Mouse (Mus musculus) G1E-ER4 (cell line): ENCODE data around the gene Rps11. TPM values are rescaled to one million over a fixed set of nuclear protein-coding genes. Genes with fewer than 3 reads are reported as not detected.

Source experiments
- GATA1 ChIP-seq: IDR thresholded peaks from one replicate; pipeline ENCODE4 v1.8.0; 2012; ENCODE audit warnings: low read length, inconsistent platforms
- polyA plus RNA-seq: library from polyadenylated mRNA; stranded (reverse); fragments of >175 nt; gene quantifications from 2 replicates; pipeline ENCODE4 v1.2.3, GENCODE M21; 2012

The Rps11 gene
- polyA plus RNA-seq, 1 experiment, result 236 TPM

GRCm38 (mm10) chr7:45086084-45086483 lies 38.2 kb downstream of the Rps11 start:
- TF ChIP-seq GATA1, result no peak

GRCm38 (mm10) chr7:45083300-45083890 lies 40.8 kb downstream of the Rps11 start:
- TF ChIP-seq GATA1, result no peak

- no peak for TF ChIP-seq GATA1
Measured at GRCm38 (mm10) chr7:45082401-45083299, 41.6 kb downstream of the Rps11 start.

GRCm38 (mm10) chr7:45081016-45081415 lies 43.2 kb downstream of the Rps11 start:
- no peak for TF ChIP-seq GATA1

GRCm38 (mm10) chr7:45079856-45080255 lies 44.4 kb downstream of the Rps11 start:
- no peak for TF ChIP-seq GATA1

GRCm38 (mm10) chr7:45078513-45078912 lies 45.7 kb downstream of the Rps11 start:
- TF ChIP-seq GATA1, result no peak

- TF ChIP-seq GATA1, result no peak
Measured at GRCm38 (mm10) chr7:45077829-45078228, 46.4 kb downstream of the Rps11 start.

- no peak for TF ChIP-seq GATA1
Measured at GRCm38 (mm10) chr7:45077322-45077721, 46.9 kb downstream of the Rps11 start.

GRCm38 (mm10) chr7:45076501-45076900 lies 47.7 kb downstream of the Rps11 start:
- TF ChIP-seq GATA1, result no peak

GRCm38 (mm10) chr7:45075405-45075804 lies 48.8 kb downstream of the Rps11 start:
- TF ChIP-seq GATA1, result no peak

GRCm38 (mm10) chr7:45073949-45074348 lies 50.3 kb downstream of the Rps11 start:
- no peak for TF ChIP-seq GATA1

GRCm38 (mm10) chr7:45073171-45073707 lies 51.0 kb downstream of the Rps11 start:
- TF ChIP-seq GATA1, result no peak

Other genes starting within 250 kb of the Rps11 start
- 568 and 719 TPM in 2 replicates for gene Med25, start 231.7 kb downstream of the Rps11 start, polyA plus RNA-seq
- 67.3 and 78.5 TPM in 2 replicates for gene Fuz, start 228.4 kb downstream of the Rps11 start, polyA plus RNA-seq
- gene Ap2a1, start 194.9 kb downstream of the Rps11 start, polyA plus RNA-seq, result 254 and 278 TPM in 2 replicates
- gene Tsks, start 181.2 kb downstream of the Rps11 start, polyA plus RNA-seq, result 0.16 TPM in 1 of 2 replicates, not detected in the other
- gene Cpt1c, start 149.6 kb downstream of the Rps11 start, polyA plus RNA-seq, result 1.2 and 1.9 TPM in 2 replicates
- 142 and 234 TPM in 2 replicates for gene Prmt1, start 137.9 kb downstream of the Rps11 start, polyA plus RNA-seq
- gene Irf3, start 126.8 kb downstream of the Rps11 start, polyA plus RNA-seq, result 110 and 153 TPM in 2 replicates
- gene Bcl2l12, start 125.7 kb downstream of the Rps11 start, polyA plus RNA-seq, result 195 and 211 TPM in 2 replicates
- 347 and 406 TPM in 2 replicates for gene Scaf1, start 108.1 kb downstream of the Rps11 start, polyA plus RNA-seq
- gene Rras, start 106.5 kb downstream of the Rps11 start, polyA plus RNA-seq, result 7.8 and 9.1 TPM in 2 replicates
- gene Prr12, start 71.6 kb downstream of the Rps11 start, polyA plus RNA-seq, result 123 and 149 TPM in 2 replicates
- gene Nosip, start 62.0 kb downstream of the Rps11 start, polyA plus RNA-seq, result 160 and 205 TPM in 2 replicates
- 28.0 and 34.7 TPM in 2 replicates for gene Prrg2, start 61.8 kb downstream of the Rps11 start, polyA plus RNA-seq
- gene Rcn3, start 32.2 kb downstream of the Rps11 start, polyA plus RNA-seq, result 1.2 and 1.8 TPM in 2 replicates
- gene Fcgrt, start 20.6 kb downstream of the Rps11 start, polyA plus RNA-seq, result 0.04 TPM in 1 of 2 replicates, not detected in the other
- 9,046 and 9,149 TPM in 2 replicates for gene Rpl13a, start 4.3 kb upstream of the Rps11 start, polyA plus RNA-seq
- gene Gm45713, start 11.8 kb upstream of the Rps11 start, polyA plus RNA-seq, result 1.5 and 3.9 TPM in 2 replicates
- 47.6 and 56.0 TPM in 2 replicates for gene Flt3l, start 12.0 kb upstream of the Rps11 start, polyA plus RNA-seq
- gene Pih1d1, start 29.9 kb upstream of the Rps11 start, polyA plus RNA-seq, result 93.6 and 96.2 TPM in 2 replicates
- 150 and 154 TPM in 2 replicates for gene Aldh16a1, start 30.1 kb upstream of the Rps11 start, polyA plus RNA-seq
- 0.06 and 0.09 TPM in 2 replicates for gene Slc17a7, start 39.5 kb upstream of the Rps11 start, polyA plus RNA-seq
- gene Gfy, start 55.1 kb upstream of the Rps11 start, polyA plus RNA-seq, result not detected in 2 replicates
- not detected in 2 replicates for gene Pth2, start 56.6 kb upstream of the Rps11 start, polyA plus RNA-seq
- not detected in 2 replicates for gene Ccdc155, start 80.5 kb upstream of the Rps11 start, polyA plus RNA-seq
- gene Dkkl1, start 87.7 kb upstream of the Rps11 start, polyA plus RNA-seq, result 0.13 TPM in 1 of 2 replicates, not detected in the other
- gene Tead2, start 91.3 kb upstream of the Rps11 start, polyA plus RNA-seq, result not detected in 2 replicates
- gene Cd37, start 114.7 kb upstream of the Rps11 start, polyA plus RNA-seq, result 96.2 and 133 TPM in 2 replicates
- gene Slc6a16, start 116.6 kb upstream of the Rps11 start, polyA plus RNA-seq, result not detected in 2 replicates
- not detected in 2 replicates for gene Slc6a21, start 153.1 kb upstream of the Rps11 start, polyA plus RNA-seq
- 0.13 and 0.19 TPM in 2 replicates for gene Trpm4, start 209.3 kb upstream of the Rps11 start, polyA plus RNA-seq
- not detected in 2 replicates for gene Hrc, start 210.9 kb upstream of the Rps11 start, polyA plus RNA-seq
- 5.9 and 6.4 TPM in 2 replicates for gene Ppfia3, start 242.6 kb upstream of the Rps11 start, polyA plus RNA-seq
- 3.0 and 3.6 TPM in 2 replicates for gene Lin7b, start 246.1 kb upstream of the Rps11 start, polyA plus RNA-seq